Mouse (Mus musculus): ENCODE measurements at regions not wholly inside any gene's neighbourhood (a gene's known extent, or its start where the extent isn't known, plus 50 kb on each side); places are given as distances from the start of the nearest gene placed in this dataset.

GRCm38 (mm10) chr11:63404719-63405118, 275.9 kb downstream of the Pmp22 start:
- H3K27me3 ChIP-seq (ENCODE audit: control insufficient read depth, insufficient read depth, low read depth, low read length): peaks cover 20% of the 10 kb centered on the region

GRCm38 (mm10) chr11:63409431-63409830, 280.6 kb downstream of the Pmp22 start:
- peaks cover 11% of the 10 kb centered on the region for H3K4me1 ChIP-seq (replicated peaks; ENCODE audit: control insufficient read depth, insufficient read depth, low read length)
- ATAC-seq (ENCODE audit: low read depth): no peak
- 86% methylated on average over 1 of the region's 1 CpGs for WGBS
- H3K9me3 ChIP-seq (ENCODE audit: control insufficient read depth, low read length): no peaks in the 10 kb centered on the region
- H3K4me2 ChIP-seq (ENCODE audit: low read depth, low read length): no peak overlapping the region
- no peaks in the 10 kb centered on the region for H3K36me3 ChIP-seq (ENCODE audit: control insufficient read depth, insufficient read depth, low read length)
- H3K4me3 ChIP-seq (ENCODE audit: low read length): no peak overlapping the region
- H3K9ac ChIP-seq (ENCODE audit: low read length): no peak overlapping the region
- H3K27ac ChIP-seq (ENCODE audit: low read length): no peak overlapping the region
- H3K27me3 ChIP-seq (ENCODE audit: control insufficient read depth, insufficient read depth, low read depth, low read length): peaks cover 31% of the 10 kb centered on the region

More at GRCm38 (mm10) chr11:63404719-63405118, 275.9 kb downstream of the Pmp22 start:
- Histone ChIP-seq H3K27ac (ENCODE audit: low read length) (no peak overlapping the region), H3K4me1 (replicated peaks; ENCODE audit: control insufficient read depth, insufficient read depth, low read length) (no peaks in the 10 kb centered on the region), H3K36me3 (ENCODE audit: control insufficient read depth, insufficient read depth, low read length) (no peaks in the 10 kb centered on the region), H3K4me2 (ENCODE audit: low read depth, low read length) (no peak overlapping the region), H3K4me3 (ENCODE audit: low read length) (no peak overlapping the region), H3K9ac (ENCODE audit: low read length) (no peak overlapping the region), H3K9me3 (ENCODE audit: control insufficient read depth, low read length) (no peaks in the 10 kb centered on the region)
- no peak for ATAC-seq (ENCODE audit: low read depth)
- 13% methylated on average over 11 of the region's 11 CpGs for WGBS

GRCm38 (mm10) chr11:63410921-63411320, 282.1 kb downstream of the Pmp22 start:
- no peak overlapping the region for H3K27ac ChIP-seq (ENCODE audit: low read length)
- ATAC-seq (ENCODE audit: low read depth): no peak
- peaks cover 30% of the 10 kb centered on the region for H3K27me3 ChIP-seq (ENCODE audit: control insufficient read depth, insufficient read depth, low read depth, low read length)
- H3K9ac ChIP-seq (ENCODE audit: low read length): no peak overlapping the region
- 96% methylated on average over 4 of the region's 4 CpGs for WGBS
- no peak overlapping the region for H3K4me3 ChIP-seq (ENCODE audit: low read length)
- H3K9me3 ChIP-seq (ENCODE audit: control insufficient read depth, low read length): no peaks in the 10 kb centered on the region
- H3K4me1 ChIP-seq (replicated peaks; ENCODE audit: control insufficient read depth, insufficient read depth, low read length): peaks cover 11% of the 10 kb centered on the region
- H3K36me3 ChIP-seq (ENCODE audit: control insufficient read depth, insufficient read depth, low read length): no peaks in the 10 kb centered on the region
- H3K4me2 ChIP-seq (ENCODE audit: low read depth, low read length): no peak overlapping the region

GRCm38 (mm10) chr11:63412364-63412991, 283.7 kb downstream of the Pmp22 start:
- peak overlapping the region; percentile 23; the same call in 1 of the 2 replicates for H3K9ac ChIP-seq (ENCODE audit: low read length)
- H3K4me2 ChIP-seq (ENCODE audit: low read depth, low read length): peak overlapping the region; percentile 64
- WGBS: 9% methylated on average over 18 of the region's 18 CpGs
- ATAC-seq (ENCODE audit: low read depth): no peak
- no peaks in the 10 kb centered on the region for H3K36me3 ChIP-seq (ENCODE audit: control insufficient read depth, insufficient read depth, low read length)
- H3K27ac ChIP-seq (ENCODE audit: low read length): no peak overlapping the region
- no peaks in the 10 kb centered on the region for H3K9me3 ChIP-seq (ENCODE audit: control insufficient read depth, low read length)
- H3K4me3 ChIP-seq (ENCODE audit: low read length): peak overlapping the region; percentile 40
- peaks cover 36% of the 10 kb centered on the region for H3K27me3 ChIP-seq (ENCODE audit: control insufficient read depth, insufficient read depth, low read depth, low read length)
- peaks cover 11% of the 10 kb centered on the region for H3K4me1 ChIP-seq (replicated peaks; ENCODE audit: control insufficient read depth, insufficient read depth, low read length)

GRCm38 (mm10) chr11:63413106-63413505, 284.3 kb downstream of the Pmp22 start:
- ATAC-seq (ENCODE audit: low read depth): no peak
- peak overlapping the region; percentile 40 for H3K4me3 ChIP-seq (ENCODE audit: low read length)
- WGBS: 15% methylated on average over 13 of the region's 13 CpGs

GRCm38 (mm10) chr11:63413621-63414020, 284.8 kb downstream of the Pmp22 start:
- ATAC-seq (ENCODE audit: low read depth): no peak
- Histone ChIP-seq H3K27me3 (ENCODE audit: control insufficient read depth, insufficient read depth, low read depth, low read length) (peaks cover 42% of the 10 kb centered on the region), H3K9me3 (ENCODE audit: control insufficient read depth, low read length) (no peaks in the 10 kb centered on the region), H3K9ac (ENCODE audit: low read length) (no peak overlapping the region), H3K27ac (ENCODE audit: low read length) (no peak overlapping the region), H3K4me3 (ENCODE audit: low read length) (no peak overlapping the region), H3K4me1 (replicated peaks; ENCODE audit: control insufficient read depth, insufficient read depth, low read length) (peaks cover 11% of the 10 kb centered on the region), H3K4me2 (ENCODE audit: low read depth, low read length) (no peak overlapping the region), H3K36me3 (ENCODE audit: control insufficient read depth, insufficient read depth, low read length) (no peaks in the 10 kb centered on the region)
- 59% methylated on average over 4 of the region's 4 CpGs for WGBS

More at GRCm38 (mm10) chr11:63413106-63413505, 284.3 kb downstream of the Pmp22 start:
- peaks cover 38% of the 10 kb centered on the region for H3K27me3 ChIP-seq (ENCODE audit: control insufficient read depth, insufficient read depth, low read depth, low read length)
- H3K4me1 ChIP-seq (replicated peaks; ENCODE audit: control insufficient read depth, insufficient read depth, low read length): peaks cover 11% of the 10 kb centered on the region
- H3K27ac ChIP-seq (ENCODE audit: low read length): no peak overlapping the region
- no peaks in the 10 kb centered on the region for H3K9me3 ChIP-seq (ENCODE audit: control insufficient read depth, low read length)
- peak overlapping the region; percentile 64 for H3K4me2 ChIP-seq (ENCODE audit: low read depth, low read length)
- no peaks in the 10 kb centered on the region for H3K36me3 ChIP-seq (ENCODE audit: control insufficient read depth, insufficient read depth, low read length)
- H3K9ac ChIP-seq (ENCODE audit: low read length): 0 out of 2 replicates have a peak overlapping the region, but pooled peaks have one; percentile 23

- Histone ChIP-seq H3K9me3 (ENCODE audit: control insufficient read depth, low read length) (no peaks in the 10 kb centered on the region), H3K9ac (ENCODE audit: low read length) (no peak overlapping the region), H3K4me3 (ENCODE audit: low read length) (no peak overlapping the region), H3K27me3 (ENCODE audit: control insufficient read depth, insufficient read depth, low read depth, low read length) (peaks cover 23% of the 10 kb centered on the region), H3K4me1 (replicated peaks; ENCODE audit: control insufficient read depth, insufficient read depth, low read length) (peaks cover 2% of the 10 kb centered on the region; the same call in 1 of the 2 replicates), H3K27ac (ENCODE audit: low read length) (no peak overlapping the region), H3K4me2 (ENCODE audit: low read depth, low read length) (no peak overlapping the region), H3K36me3 (ENCODE audit: control insufficient read depth, insufficient read depth, low read length) (no peaks in the 10 kb centered on the region)
- ATAC-seq (ENCODE audit: low read depth): no peak
- WGBS: 54% methylated on average over 5 of the region's 5 CpGs
Observed at GRCm38 (mm10) chr11:63418042-63418776, 289.4 kb downstream of the Pmp22 start.

GRCm38 (mm10) chr11:63420341-63420740, 291.6 kb downstream of the Pmp22 start:
- no peaks in the 10 kb centered on the region for H3K9me3 ChIP-seq (ENCODE audit: control insufficient read depth, low read length)
- H3K9ac ChIP-seq (ENCODE audit: low read length): no peak overlapping the region
- H3K27ac ChIP-seq (ENCODE audit: low read length): no peak overlapping the region
- no peak overlapping the region for H3K4me3 ChIP-seq (ENCODE audit: low read length)
- H3K36me3 ChIP-seq (ENCODE audit: control insufficient read depth, insufficient read depth, low read length): no peaks in the 10 kb centered on the region
- no peaks in the 10 kb centered on the region for H3K4me1 ChIP-seq (replicated peaks; ENCODE audit: control insufficient read depth, insufficient read depth, low read length)
- no peak; the same call in 1 of the 2 replicates for ATAC-seq (ENCODE audit: low read depth)
- 47% methylated on average over 3 of the region's 3 CpGs for WGBS
- H3K27me3 ChIP-seq (ENCODE audit: control insufficient read depth, insufficient read depth, low read depth, low read length): peaks cover 18% of the 10 kb centered on the region
- H3K4me2 ChIP-seq (ENCODE audit: low read depth, low read length): no peak overlapping the region

- no peak overlapping the region for H3K4me3 ChIP-seq (ENCODE audit: low read length)
- H3K36me3 ChIP-seq (ENCODE audit: control insufficient read depth, insufficient read depth, low read length): no peaks in the 10 kb centered on the region
- H3K4me1 ChIP-seq (replicated peaks; ENCODE audit: control insufficient read depth, insufficient read depth, low read length): no peaks in the 10 kb centered on the region
- ATAC-seq (ENCODE audit: low read depth): no peak
- no peak overlapping the region for H3K4me2 ChIP-seq (ENCODE audit: low read depth, low read length)
- H3K27me3 ChIP-seq (ENCODE audit: control insufficient read depth, insufficient read depth, low read depth, low read length): peaks cover 13% of the 10 kb centered on the region
- no peak overlapping the region for H3K9ac ChIP-seq (ENCODE audit: low read length)
- WGBS: 68% methylated on average over 3 of the region's 3 CpGs
- H3K27ac ChIP-seq (ENCODE audit: low read length): no peak overlapping the region
- no peaks in the 10 kb centered on the region for H3K9me3 ChIP-seq (ENCODE audit: control insufficient read depth, low read length)
Observed at GRCm38 (mm10) chr11:63422069-63422468, 293.3 kb downstream of the Pmp22 start.

Data from lung, embryonic 16.5 days (tissue).